Mouse (Mus musculus) liver, embryonic 11.5 days (tissue): ENCODE measurements at regions not wholly inside any gene's neighbourhood (a gene's known extent, or its start where the extent isn't known, plus 50 kb on each side); places are given as distances from the start of the nearest gene placed in this dataset.

Source experiments
- ATAC-seq: fragments of 200-750 bp; cut with Nextera tagmentation; replicated peaks from 2 replicates; pipeline ENCODE4 v1.8.0; 2017; ENCODE audit warnings: moderate number of reproducible peaks, mild to moderate bottlenecking, moderate TSS enrichment, moderate library complexity; ENCODE audit not compliant: low FRiP score
- DNase-seq: peaks from one replicate; pipeline ENCODE4 v3.0.0-alpha.2; 2017; ENCODE audit warnings: low spot score
- H3K27ac ChIP-seq: fragments of 300-500 bp; sonication (generic); 2 replicates; pipeline ENCODE4 v1.5.1; 2014; ENCODE audit warnings: mild to moderate bottlenecking, low read depth, low read length, control low read depth
- H3K27me3 ChIP-seq: fragments of 300-500 bp; sonication (generic); replicated peaks from 2 replicates; pipeline ENCODE4 v1.6.1; 2014; ENCODE audit warnings: low read length, mixed read lengths; ENCODE audit not compliant: control insufficient read depth, insufficient read depth
- H3K36me3 ChIP-seq: fragments of 300-500 bp; sonication (generic); 2 replicates; pipeline ENCODE4 v1.6.1; 2014; ENCODE audit warnings: mild to moderate bottlenecking, low read length, moderate library complexity, mixed read lengths; ENCODE audit not compliant: control insufficient read depth, insufficient read depth
- H3K4me1 ChIP-seq: fragments of 300-500 bp; sonication (generic); replicated peaks from 2 replicates; pipeline ENCODE4 v1.6.1; 2014; ENCODE audit warnings: low read length, mixed read lengths; ENCODE audit not compliant: control insufficient read depth, insufficient read depth
- H3K4me2 ChIP-seq: fragments of 300-500 bp; sonication (generic); 2 replicates; pipeline ENCODE4 v1.6.1; 2014; ENCODE audit warnings: mild to moderate bottlenecking, control low read depth, moderate library complexity
- H3K4me3 ChIP-seq: fragments of 300-500 bp; sonication (generic); 2 replicates; pipeline ENCODE4 v1.5.1; 2014; ENCODE audit warnings: low read depth, low read length, control low read depth
- H3K9ac ChIP-seq: fragments of 300-500 bp; sonication (generic); 2 replicates; pipeline ENCODE4 v1.6.1; 2014; ENCODE audit warnings: low read depth, low read length, control low read depth
- H3K9me3 ChIP-seq: fragments of 300-500 bp; sonication (generic); 2 replicates; pipeline ENCODE4 v1.6.1; 2016; ENCODE audit warnings: low read length, inconsistent platforms, mixed read lengths; ENCODE audit not compliant: control insufficient read depth
- WGBS: fragments of 180-500 bp; shearing (Covaris S2); extraction: QIAGEN DNeasy Blood & Tissue Kit; methylation state at CpG from one replicate; pipeline ENCODE4 v1.1.7; 2014; 5-methylcytosine and 5-hydroxymethylcytosine counted together

DNA sequence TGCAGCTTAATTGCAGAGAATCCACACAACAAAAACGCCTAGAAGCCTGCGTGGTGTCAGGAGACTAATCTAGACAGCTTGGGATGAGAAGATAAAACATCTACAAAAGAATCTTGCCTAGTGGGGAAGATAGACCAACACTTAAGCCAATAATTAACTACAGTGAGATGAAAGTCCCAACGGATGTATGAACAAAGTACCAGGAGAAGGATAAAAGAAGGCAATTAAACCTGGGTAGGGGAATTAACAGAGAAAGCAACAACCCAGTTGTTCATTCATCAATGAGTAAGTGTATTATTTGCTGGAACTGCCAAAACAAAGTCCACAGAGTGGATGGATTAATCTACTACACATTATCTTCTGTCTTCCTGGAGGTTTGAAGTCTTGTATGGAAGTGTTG, 99.8 kb downstream of the Olfm4 start:
- no peaks in the 10 kb centered on the region for H3K27me3 ChIP-seq
- DNase-seq, result no peak
- H3K4me1 ChIP-seq, result no peaks in the 10 kb centered on the region
- H3K27ac ChIP-seq, result no peak overlapping the region
- no peak for ATAC-seq
- no peak overlapping the region for H3K4me3 ChIP-seq
- H3K4me2 ChIP-seq, result no peak overlapping the region
- 70% methylated on average over 3 of the region's 3 CpGs for whole genome bisulfite sequencing
- H3K9ac ChIP-seq, result no peak overlapping the region
- H3K36me3 ChIP-seq, result no peaks in the 10 kb centered on the region
- H3K9me3 ChIP-seq, result peaks cover 3% of the 10 kb centered on the region; the same call in 1 of the 2 replicates

GRCm38 (mm10) chr14:80097238-80097637, 113.4 kb downstream of the Olfm4 start:
- Histone ChIP-seq H3K4me3 (no peak overlapping the region), H3K27me3 (no peaks in the 10 kb centered on the region), H3K27ac (no peak overlapping the region), H3K9me3 (no peaks in the 10 kb centered on the region), H3K4me1 (no peaks in the 10 kb centered on the region), H3K4me2 (no peak overlapping the region), H3K36me3 (no peaks in the 10 kb centered on the region), H3K9ac (no peak overlapping the region)
- no peak for DNase-seq
- WGBS, result 88% methylated on average over 1 of the region's 1 CpGs
- no peak for ATAC-seq

GRCm38 (mm10) chr14:80113115-80113687, 129.3 kb downstream of the Olfm4 start:
- DNase-seq, result no peak
- no peaks in the 10 kb centered on the region for H3K36me3 ChIP-seq
- ATAC-seq, result no peak
- no peak overlapping the region for H3K27ac ChIP-seq
- H3K4me3 ChIP-seq, result no peak overlapping the region
- H3K4me2 ChIP-seq, result no peak overlapping the region
- no peaks in the 10 kb centered on the region for H3K4me1 ChIP-seq
- no peaks in the 10 kb centered on the region for H3K27me3 ChIP-seq
- no peaks in the 10 kb centered on the region for H3K9me3 ChIP-seq
- WGBS, result 84% methylated on average over 6 of the region's 6 CpGs
- no peak overlapping the region for H3K9ac ChIP-seq

- H3K4me1 ChIP-seq, result no peaks in the 10 kb centered on the region
- H3K9ac ChIP-seq, result no peak overlapping the region
- H3K4me3 ChIP-seq, result no peak overlapping the region
- DNase-seq (no peak), ATAC-seq (no peak)
- no peaks in the 10 kb centered on the region for H3K9me3 ChIP-seq
- H3K27ac ChIP-seq, result no peak overlapping the region
- no peak overlapping the region for H3K4me2 ChIP-seq
- no peaks in the 10 kb centered on the region for H3K36me3 ChIP-seq
- H3K27me3 ChIP-seq, result no peaks in the 10 kb centered on the region
Observed at GRCm38 (mm10) chr14:80114326-80114725, 130.4 kb downstream of the Olfm4 start.

- H3K27ac ChIP-seq, result no peak overlapping the region
- H3K9me3 ChIP-seq, result peaks cover 2% of the 10 kb centered on the region; the same call in 1 of the 2 replicates
- no peak for DNase-seq
- no peak for ATAC-seq
- H3K27me3 ChIP-seq, result no peaks in the 10 kb centered on the region
- 69% methylated on average over 4 of the region's 4 CpGs for WGBS
- no peak overlapping the region for H3K4me2 ChIP-seq
- H3K9ac ChIP-seq, result no peak overlapping the region
- no peaks in the 10 kb centered on the region for H3K4me1 ChIP-seq
- no peak overlapping the region for H3K4me3 ChIP-seq
- H3K36me3 ChIP-seq, result no peaks in the 10 kb centered on the region
Observed at GRCm38 (mm10) chr14:80125156-80125555, 141.3 kb downstream of the Olfm4 start.

DNA sequence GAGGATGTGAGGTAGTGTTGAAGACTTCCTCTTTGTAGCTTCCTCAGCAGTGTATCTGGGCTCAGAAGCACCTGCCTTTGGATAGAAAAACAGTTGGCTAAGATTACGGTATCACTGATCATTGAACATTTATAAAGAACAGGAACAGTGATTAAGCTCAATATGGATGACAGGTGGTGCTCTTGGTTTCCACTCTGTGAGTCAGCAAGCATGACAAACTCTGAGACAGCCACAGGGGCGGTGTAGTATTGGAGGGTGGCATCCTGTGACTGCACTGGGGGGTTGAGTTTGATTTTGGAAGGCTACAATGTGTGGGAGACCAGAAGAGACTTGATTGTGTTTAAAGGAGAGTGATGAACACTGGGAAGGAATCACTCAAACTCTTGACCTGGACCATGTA, 144.3 kb downstream of the Olfm4 start:
- Histone ChIP-seq H3K4me1 (no peaks in the 10 kb centered on the region), H3K27me3 (no peaks in the 10 kb centered on the region), H3K9ac (no peak overlapping the region), H3K4me3 (no peak overlapping the region), H3K27ac (no peak overlapping the region), H3K4me2 (no peak overlapping the region), H3K36me3 (no peaks in the 10 kb centered on the region), H3K9me3 (peaks cover 2% of the 10 kb centered on the region; the same call in 1 of the 2 replicates)
- WGBS, result 74% methylated on average over 2 of the region's 2 CpGs
- DNase-seq, result no peak
- ATAC-seq, result no peak

- H3K27me3 ChIP-seq, result no peaks in the 10 kb centered on the region
- no peak overlapping the region for H3K9ac ChIP-seq
- no peak for DNase-seq
- no peaks in the 10 kb centered on the region for H3K9me3 ChIP-seq
- H3K4me3 ChIP-seq, result no peak overlapping the region
- no peaks in the 10 kb centered on the region for H3K4me1 ChIP-seq
- WGBS, result 71% methylated on average over 5 of the region's 5 CpGs
- no peak overlapping the region for H3K27ac ChIP-seq
- no peaks in the 10 kb centered on the region for H3K36me3 ChIP-seq
- no peak overlapping the region for H3K4me2 ChIP-seq
- no peak for ATAC-seq
Observed at GRCm38 (mm10) chr14:80137541-80137940, 153.7 kb downstream of the Olfm4 start.

GRCm38 (mm10) chr14:80138991-80139791, 155.3 kb downstream of the Olfm4 start:
- no peak for ATAC-seq
- no peaks in the 10 kb centered on the region for H3K9me3 ChIP-seq
- H3K9ac ChIP-seq, result no peak overlapping the region
- H3K4me3 ChIP-seq, result no peak overlapping the region
- no peaks in the 10 kb centered on the region for H3K27me3 ChIP-seq
- H3K4me1 ChIP-seq, result no peaks in the 10 kb centered on the region
- H3K27ac ChIP-seq, result no peak overlapping the region
- 39% methylated on average over 6 of the region's 6 CpGs for WGBS
- no peak for DNase-seq
- H3K4me2 ChIP-seq, result no peak overlapping the region
- H3K36me3 ChIP-seq, result no peaks in the 10 kb centered on the region

GRCm38 (mm10) chr14:80157002-80157401, 173.1 kb downstream of the Olfm4 start:
- DNase-seq, result no peak
- no peak overlapping the region for H3K27ac ChIP-seq
- no peak overlapping the region for H3K4me2 ChIP-seq
- H3K9ac ChIP-seq, result no peak overlapping the region
- WGBS, result 44% methylated on average over 6 of the region's 6 CpGs
- no peak for ATAC-seq
- H3K27me3 ChIP-seq, result no peaks in the 10 kb centered on the region
- H3K4me3 ChIP-seq, result no peak overlapping the region
- no peaks in the 10 kb centered on the region for H3K4me1 ChIP-seq
- H3K9me3 ChIP-seq, result no peaks in the 10 kb centered on the region
- H3K36me3 ChIP-seq, result no peaks in the 10 kb centered on the region
